Mouse (Mus musculus) kidney, embryonic 15.5 days (tissue): ENCODE data around the gene Zfp362. TPM values are rescaled to one million over a fixed set of nuclear protein-coding genes. Genes with fewer than 3 reads are reported as not detected.

Experiments
- ATAC-seq: fragments of 200-750 bp; cut with Nextera tagmentation; replicated peaks from 2 replicates; pipeline ENCODE4 v1.8.0; 2017; ENCODE audit warnings: moderate TSS enrichment; ENCODE audit not compliant: low FRiP score
- H3K27ac ChIP-seq: fragments of 300-500 bp; sonication (generic); 2 replicates; pipeline ENCODE4 v1.5.1; 2015; ENCODE audit warnings: mild to moderate bottlenecking, inconsistent platforms
- H3K27me3 ChIP-seq: fragments of 300-500 bp; sonication (generic); 2 replicates; pipeline ENCODE4 v1.6.1; 2015; ENCODE audit warnings: inconsistent platforms
- H3K36me3 ChIP-seq: fragments of 300-500 bp; sonication (generic); 2 replicates; pipeline ENCODE4 v1.6.1; 2015; ENCODE audit warnings: inconsistent platforms
- H3K4me1 ChIP-seq: fragments of 300-500 bp; sonication (generic); 2 replicates; pipeline ENCODE4 v1.6.1; 2015; ENCODE audit warnings: inconsistent platforms
- H3K4me2 ChIP-seq: fragments of 300-500 bp; sonication (generic); 2 replicates; pipeline ENCODE4 v1.6.1; 2015; ENCODE audit warnings: moderate library complexity, mild to moderate bottlenecking, inconsistent platforms
- H3K4me3 ChIP-seq: fragments of 300-500 bp; sonication (generic); replicated peaks from 2 replicates; pipeline ENCODE4 v1.5.1; 2015; ENCODE audit warnings: mild to moderate bottlenecking, inconsistent platforms
- H3K9ac ChIP-seq: fragments of 300-500 bp; sonication (generic); 2 replicates; pipeline ENCODE4 v1.6.1; 2015; ENCODE audit warnings: mild to moderate bottlenecking, inconsistent platforms
- H3K9me3 ChIP-seq: fragments of 300-500 bp; sonication (generic); replicated peaks from 2 replicates; pipeline ENCODE4 v1.6.1; 2016; ENCODE audit warnings: inconsistent platforms
- WGBS: fragments of 180-500 bp; shearing (Covaris S2); methylation state at CpG from one replicate; pipeline ENCODE4 v1.1.7; 2015; ENCODE audit warnings: mixed read lengths; 5-methylcytosine and 5-hydroxymethylcytosine counted together
- polyA plus RNA-seq: library from polyadenylated mRNA; unstranded; fragments of >200 nt; fragmentation: Nextera tagmentation; extraction: Ambion mirVana; gene quantifications from 2 replicates; pipeline ENCODE4 v1.2.1, GENCODE M21; 2015

Zfp362 gene
- polyA plus RNA-seq, 1 experiment from 2014 or later = 43.8 TPM

DNA sequence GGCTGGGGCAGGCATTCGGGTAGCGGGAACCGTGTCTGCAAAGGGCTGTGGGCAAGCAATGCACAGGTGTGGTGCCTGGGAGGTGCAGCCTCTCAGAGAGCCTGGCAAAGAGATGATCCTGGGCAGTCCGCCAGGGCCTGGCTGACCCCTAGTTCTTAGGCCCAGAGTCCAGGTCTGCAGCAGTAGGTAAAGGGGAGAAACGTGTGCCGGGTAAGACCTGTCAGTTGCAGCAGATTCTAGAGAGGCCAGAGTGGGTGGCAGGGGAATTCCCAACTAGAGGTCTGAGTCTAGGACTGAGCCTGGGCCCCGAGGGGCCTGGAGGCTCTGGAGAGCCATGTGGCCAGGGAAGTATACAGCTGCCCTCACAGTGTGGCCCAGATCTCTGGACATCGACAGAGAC is 11.6 kb downstream of the Zfp362 start:
- H3K4me1 ChIP-seq = peaks cover 87% of the 10 kb centered on the region
- no peak overlapping the region for H3K9ac ChIP-seq
- ATAC-seq = no peak
- no peak overlapping the region for H3K27ac ChIP-seq
- H3K27me3 ChIP-seq = no peaks in the 10 kb centered on the region
- peaks cover 24% of the 10 kb centered on the region; the same call in 1 of the 2 replicates for H3K36me3 ChIP-seq
- H3K4me2 ChIP-seq = no peak overlapping the region
- no peaks in the 10 kb centered on the region for H3K9me3 ChIP-seq
- H3K4me3 ChIP-seq = no peak overlapping the region
- WGBS = 85% methylated on average over 8 of the region's 8 CpGs

DNA sequence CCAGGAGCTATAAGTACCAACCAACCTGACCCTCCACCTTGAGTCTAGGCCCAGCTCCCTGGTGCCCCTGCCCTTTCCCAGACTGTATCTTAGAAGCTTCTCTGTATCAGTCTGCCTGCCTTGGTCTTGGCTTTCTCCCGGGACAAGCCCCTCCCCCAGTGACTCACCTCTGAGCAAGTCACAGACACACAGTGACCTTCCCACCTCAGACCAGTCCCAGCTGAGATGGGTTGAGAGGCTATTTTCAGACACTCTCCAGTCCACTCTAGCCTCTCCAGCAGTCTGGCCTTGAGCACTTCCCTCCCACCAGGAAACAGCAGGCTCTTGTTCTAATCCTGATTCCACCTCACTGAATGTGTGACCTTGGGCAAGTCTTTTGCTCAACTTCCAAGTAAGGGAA is 12.1 kb downstream of the Zfp362 start:
- 33% methylated on average over 1 of the region's 1 CpGs for WGBS

GRCm38 (mm10) chr4:128789646-128790045 is 16.2 kb downstream of the Zfp362 start:
- H3K27me3 ChIP-seq = no peaks in the 10 kb centered on the region
- peak overlapping the region; percentile 34 for H3K27ac ChIP-seq
- 47% methylated on average over 18 of the region's 18 CpGs for WGBS
- ATAC-seq = peak; percentile 36; the same call in 1 of the 2 replicates
- no peaks in the 10 kb centered on the region for H3K9me3 ChIP-seq
- no peak overlapping the region for H3K9ac ChIP-seq
- peaks cover 44% of the 10 kb centered on the region for H3K4me1 ChIP-seq
- H3K4me3 ChIP-seq = 0 out of 2 replicates have a peak overlapping the region, but pooled peaks have one; percentile 1
- H3K36me3 ChIP-seq = peaks cover 66% of the 10 kb centered on the region
- H3K4me2 ChIP-seq = peak overlapping the region; percentile 39

More for the DNA sequence above, 12.1 kb downstream of the Zfp362 start:
- H3K9ac ChIP-seq = no peak overlapping the region
- H3K4me2 ChIP-seq = no peak overlapping the region
- H3K27ac ChIP-seq = no peak overlapping the region
- H3K27me3 ChIP-seq = no peaks in the 10 kb centered on the region
- H3K4me1 ChIP-seq = peaks cover 82% of the 10 kb centered on the region
- ATAC-seq = no peak
- peaks cover 25% of the 10 kb centered on the region; the same call in 1 of the 2 replicates for H3K36me3 ChIP-seq
- no peaks in the 10 kb centered on the region for H3K9me3 ChIP-seq
- no peak overlapping the region for H3K4me3 ChIP-seq

DNA sequence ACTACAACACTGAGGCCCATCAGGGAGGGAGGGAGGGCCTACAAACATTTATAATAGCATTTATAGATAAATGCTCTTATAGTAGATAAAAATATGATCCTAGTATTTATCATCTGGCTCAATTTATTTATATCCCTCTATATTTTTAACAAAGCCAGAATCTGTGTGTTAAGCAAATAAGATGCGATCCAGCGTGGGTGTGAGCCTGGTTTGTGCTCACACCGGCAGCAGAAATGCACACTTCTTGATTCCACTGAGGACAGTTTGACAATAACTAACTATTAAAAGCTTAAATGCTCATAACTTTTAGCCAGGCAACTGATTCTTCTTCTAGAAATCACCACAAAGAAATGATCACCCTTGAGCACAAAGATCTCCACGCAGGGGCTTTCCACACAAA is 17.7 kb downstream of the Zfp362 start:
- WGBS = 98% methylated on average over 4 of the region's 4 CpGs
- Histone ChIP-seq H3K4me3 (no peak overlapping the region), H3K9ac (no peak overlapping the region), H3K27ac (no peak overlapping the region), H3K4me1 (peaks cover 33% of the 10 kb centered on the region), H3K4me2 (no peak overlapping the region), H3K36me3 (peaks cover 79% of the 10 kb centered on the region), H3K27me3 (no peaks in the 10 kb centered on the region), H3K9me3 (no peaks in the 10 kb centered on the region)
- ATAC-seq = no peak

- ATAC-seq = no peak
- H3K9me3 ChIP-seq = no peaks in the 10 kb centered on the region
- H3K4me3 ChIP-seq = no peak overlapping the region
- H3K27ac ChIP-seq = no peak overlapping the region
- no peak overlapping the region for H3K9ac ChIP-seq
- WGBS = 92% methylated on average over 24 of the region's 24 CpGs
- H3K4me2 ChIP-seq = no peak overlapping the region
- H3K4me1 ChIP-seq = peaks cover 30% of the 10 kb centered on the region
- H3K27me3 ChIP-seq = no peaks in the 10 kb centered on the region
- H3K36me3 ChIP-seq = peaks cover 85% of the 10 kb centered on the region
Measured at GRCm38 (mm10) chr4:128787023-128787939, 18.6 kb downstream of the Zfp362 start.

- H3K9me3 ChIP-seq = no peaks in the 10 kb centered on the region
- H3K27ac ChIP-seq = no peak overlapping the region
- H3K9ac ChIP-seq = no peak overlapping the region
- ATAC-seq = no peak
- WGBS = 92% methylated on average over 11 of the region's 11 CpGs
- peaks cover 91% of the 10 kb centered on the region for H3K36me3 ChIP-seq
- H3K27me3 ChIP-seq = no peaks in the 10 kb centered on the region
- no peak overlapping the region for H3K4me2 ChIP-seq
- peaks cover 19% of the 10 kb centered on the region for H3K4me1 ChIP-seq
- H3K4me3 ChIP-seq = no peak overlapping the region
Measured at GRCm38 (mm10) chr4:128785921-128786654, 19.8 kb downstream of the Zfp362 start.

- Histone ChIP-seq H3K4me2 (no peak overlapping the region), H3K9ac (no peak overlapping the region), H3K4me1 (peaks cover 9% of the 10 kb centered on the region), H3K27ac (no peak overlapping the region), H3K36me3 (peaks cover 95% of the 10 kb centered on the region), H3K4me3 (no peak overlapping the region), H3K9me3 (no peaks in the 10 kb centered on the region), H3K27me3 (no peaks in the 10 kb centered on the region)
- 91% methylated on average over 15 of the region's 15 CpGs for WGBS
- ATAC-seq = no peak
Measured at GRCm38 (mm10) chr4:128784950-128785631, 20.8 kb downstream of the Zfp362 start.

DNA sequence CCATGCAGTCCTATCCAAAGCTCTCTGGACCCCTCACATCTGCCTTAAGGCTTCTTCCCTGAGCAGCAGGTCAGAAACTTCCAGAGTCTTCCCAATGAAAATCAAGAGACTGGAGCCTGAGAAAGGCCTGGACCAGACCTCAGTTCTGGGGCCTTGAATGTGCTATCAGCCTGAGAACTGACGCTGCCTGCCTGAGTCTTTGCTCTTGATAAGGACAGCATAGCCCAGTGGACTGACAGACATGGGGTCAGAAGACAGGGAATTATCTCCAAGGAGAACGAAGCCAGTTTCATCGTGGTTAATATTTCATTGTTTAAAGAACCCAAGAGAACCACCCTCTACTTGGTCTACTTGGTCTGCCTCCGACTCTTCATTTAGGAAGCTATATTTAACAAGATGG is 23.2 kb downstream of the Zfp362 start:
- Histone ChIP-seq H3K4me3 (no peak overlapping the region), H3K4me2 (no peak overlapping the region), H3K36me3 (peaks cover 100% of the 10 kb centered on the region), H3K27ac (no peak overlapping the region), H3K4me1 (no peaks in the 10 kb centered on the region), H3K9me3 (no peaks in the 10 kb centered on the region), H3K9ac (no peak overlapping the region), H3K27me3 (no peaks in the 10 kb centered on the region)
- 75% methylated on average over 4 of the region's 4 CpGs for WGBS
- no peak for ATAC-seq

- WGBS = 76% methylated on average over 7 of the region's 7 CpGs
- Histone ChIP-seq H3K9me3 (no peaks in the 10 kb centered on the region), H3K36me3 (peaks cover 100% of the 10 kb centered on the region), H3K4me3 (no peak overlapping the region), H3K9ac (no peak overlapping the region), H3K27me3 (no peaks in the 10 kb centered on the region), H3K4me2 (no peak overlapping the region), H3K27ac (no peak overlapping the region), H3K4me1 (no peaks in the 10 kb centered on the region)
- ATAC-seq = no peak
Measured at GRCm38 (mm10) chr4:128782037-128782436, 23.8 kb downstream of the Zfp362 start.

DNA sequence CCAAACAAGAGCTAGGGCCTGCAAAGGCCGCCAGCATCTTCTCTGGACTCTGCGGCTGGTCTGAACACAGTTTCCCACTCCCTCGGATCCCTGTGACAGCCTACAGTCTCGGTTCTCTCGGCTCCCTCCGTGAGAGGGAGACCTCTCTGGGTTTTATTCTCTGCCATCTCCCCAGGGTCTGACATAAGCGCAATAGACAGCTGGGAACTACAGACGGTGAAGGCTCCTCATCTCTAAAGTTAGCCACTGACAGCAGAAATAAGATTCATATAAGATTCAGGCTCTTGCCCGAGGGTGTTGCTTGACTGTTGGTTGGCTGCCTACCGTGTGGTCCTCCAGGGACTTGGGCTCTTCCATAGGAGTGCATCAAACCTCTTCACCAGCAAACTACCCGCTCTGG is 28.3 kb downstream of the Zfp362 start:
- Histone ChIP-seq H3K4me1 (no peaks in the 10 kb centered on the region), H3K9me3 (no peaks in the 10 kb centered on the region), H3K4me2 (no peak overlapping the region), H3K27ac (no peak overlapping the region), H3K9ac (no peak overlapping the region), H3K36me3 (peaks cover 100% of the 10 kb centered on the region), H3K27me3 (no peaks in the 10 kb centered on the region), H3K4me3 (no peak overlapping the region)
- WGBS = 80% methylated on average over 11 of the region's 11 CpGs
- ATAC-seq = no peak

- Histone ChIP-seq H3K4me1 (no peaks in the 10 kb centered on the region), H3K9ac (no peak overlapping the region), H3K4me2 (no peak overlapping the region), H3K27ac (no peak overlapping the region), H3K9me3 (no peaks in the 10 kb centered on the region), H3K27me3 (no peaks in the 10 kb centered on the region), H3K4me3 (no peak overlapping the region), H3K36me3 (peaks cover 98% of the 10 kb centered on the region)
- ATAC-seq = peak; percentile 54
- WGBS = 48% methylated on average over 20 of the region's 20 CpGs
Measured at GRCm38 (mm10) chr4:128776568-128777289, 29.1 kb downstream of the Zfp362 start.
